Mouse (Mus musculus) frontal cortex, adult 2 months (tissue): Measurements from ENCODE around the gene Bok. TPM values are rescaled to one million over a fixed set of nuclear protein-coding genes. Genes with fewer than 3 reads are reported as not detected.
"Not testable (repeated sequence)": the region's sequence is repeated elsewhere in the genome, so short reads cannot be mapped to it uniquely, and the experiment has no call there.

ENCODE experiments used
- DNase-seq, 2 experiments: peaks; one replicate each; pipeline ENCODE4 v3.0.0; 2022; ENCODE audit warnings: low spot score in 1 of 2; ENCODE audit errors: extremely low spot score in 1 of 2
- polyA plus RNA-seq: library from polyadenylated mRNA; depleted of rRNA; stranded (reverse); fragments of >200 nt; gene quantifications from 2 replicates; pipeline ENCODE4 v1.2.3, GENCODE M21; 2012; rRNA removed

The Bok gene
- 48.4 and 53.9 TPM in 2 replicates for polyA plus RNA-seq

DNA sequence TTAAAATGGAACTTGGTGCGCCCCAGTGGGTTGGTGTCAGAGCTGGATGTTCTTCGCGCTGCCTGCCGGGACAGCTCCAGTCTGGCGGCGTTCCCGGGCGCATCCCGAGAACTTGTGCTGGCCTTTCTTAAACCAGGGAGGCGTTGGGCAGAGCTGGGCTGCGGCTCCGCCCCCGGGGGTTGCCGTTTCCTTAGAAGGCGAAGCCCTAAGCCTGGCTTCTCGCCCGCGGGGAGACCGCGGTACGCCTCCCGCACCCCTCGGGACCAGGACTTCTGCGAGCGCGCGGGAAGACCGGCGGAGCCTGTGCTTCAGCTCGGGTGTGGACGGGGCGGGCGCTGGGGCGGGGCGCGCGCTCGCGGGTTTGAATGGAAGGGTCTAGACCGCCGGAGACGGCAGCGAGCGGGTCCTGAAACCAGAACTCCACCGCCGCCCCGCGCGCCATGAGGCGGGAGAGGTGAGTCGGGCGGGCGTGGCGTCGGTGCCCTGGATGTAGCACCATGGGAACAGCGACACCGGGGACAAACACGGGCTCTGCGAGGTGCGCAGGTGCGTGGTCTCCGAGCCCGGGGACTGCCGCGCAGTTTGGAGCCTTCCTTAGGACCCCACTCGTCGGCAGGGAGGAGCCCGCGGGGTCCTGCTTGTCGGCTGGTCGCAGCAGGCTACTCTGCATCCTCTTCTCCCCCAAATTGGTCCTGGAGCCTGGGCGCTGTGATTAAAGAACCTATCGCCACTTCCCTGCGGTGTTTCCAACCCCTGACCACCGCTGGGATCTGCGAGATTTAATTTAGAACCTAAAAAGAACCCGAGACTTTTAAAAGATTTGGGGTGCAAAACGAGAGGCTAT lies at the start of gene Bok:
Bok (plus strand) TSS at position 260 of the 844 bp plus-strand sequence.
- peak in 1 of 2 experiments; percentile 71 for DNase-seq

DNA sequence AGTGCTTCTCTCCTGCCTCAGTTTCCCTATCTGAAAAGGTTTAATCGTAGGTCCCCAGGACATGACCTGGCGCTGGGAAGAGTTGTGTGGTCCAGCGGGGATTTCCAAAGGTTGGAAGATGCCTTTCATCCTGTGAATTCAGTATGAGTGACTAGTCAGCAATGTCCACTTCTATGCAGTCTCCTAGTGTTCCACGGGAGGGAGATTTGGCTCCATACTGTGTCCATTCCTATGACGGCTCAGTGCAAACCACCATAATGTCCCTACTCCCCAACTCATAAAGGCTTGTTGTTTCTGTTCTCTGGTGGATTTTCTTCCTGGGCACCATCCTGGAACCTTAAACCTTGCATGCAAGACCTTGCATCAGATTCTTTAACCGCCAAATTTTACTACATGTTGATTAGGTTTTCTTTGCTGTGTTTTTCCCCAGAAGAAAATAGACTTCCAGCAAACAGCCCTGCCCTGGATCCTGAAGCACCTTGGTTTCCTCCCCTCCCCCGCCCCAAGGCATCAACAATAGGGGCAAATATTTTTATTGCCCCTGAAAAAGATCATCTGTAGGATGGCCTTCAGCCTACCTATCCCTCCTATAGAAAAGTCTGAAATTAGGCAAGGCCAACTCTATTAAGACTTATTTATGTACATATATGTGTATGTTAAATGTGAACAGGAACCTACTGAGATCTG lies 49.1 kb upstream of the Bok start:
- DNase-seq = no peak

DNA sequence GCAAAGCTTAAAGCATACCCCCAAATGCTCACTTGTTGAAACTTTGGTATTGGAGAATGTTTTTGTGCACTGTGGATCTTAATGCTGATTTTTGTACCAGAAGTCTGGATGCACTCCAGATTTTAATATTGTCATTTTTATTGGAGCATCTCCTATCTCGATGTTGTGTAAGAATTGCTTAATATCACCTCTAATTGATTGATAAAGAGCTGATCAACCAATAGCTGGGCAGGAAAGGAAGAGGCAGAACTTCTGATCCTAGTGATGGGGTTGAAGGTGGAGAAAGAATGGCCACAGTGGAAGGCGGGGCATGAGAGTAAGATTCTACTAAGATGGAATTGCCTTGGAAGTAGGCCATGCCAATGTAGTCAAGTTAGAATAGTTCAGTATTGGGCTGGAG lies 43.5 kb upstream of the Bok start:
- DNase-seq = no peak

DNA sequence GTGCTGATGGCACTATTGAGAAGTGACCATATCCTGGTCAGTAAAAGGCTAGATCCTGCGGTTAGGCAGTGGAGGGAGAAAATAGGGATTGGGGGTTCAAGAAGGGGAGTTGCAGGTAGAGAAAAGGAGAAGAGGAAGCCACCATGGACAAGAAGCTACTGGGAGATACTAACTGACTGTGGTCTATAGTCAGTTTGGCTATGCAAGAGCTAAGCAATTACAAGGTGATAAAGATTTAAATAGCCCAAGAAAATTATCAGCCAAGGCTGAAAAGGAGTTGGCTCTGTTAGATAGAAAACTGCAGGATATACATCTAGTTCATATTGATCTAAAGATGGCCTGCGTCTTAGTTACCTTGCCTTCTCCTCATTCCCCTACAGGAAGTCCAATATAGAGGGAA lies 42.8 kb upstream of the Bok start:
- DNase-seq = no peak

DNA sequence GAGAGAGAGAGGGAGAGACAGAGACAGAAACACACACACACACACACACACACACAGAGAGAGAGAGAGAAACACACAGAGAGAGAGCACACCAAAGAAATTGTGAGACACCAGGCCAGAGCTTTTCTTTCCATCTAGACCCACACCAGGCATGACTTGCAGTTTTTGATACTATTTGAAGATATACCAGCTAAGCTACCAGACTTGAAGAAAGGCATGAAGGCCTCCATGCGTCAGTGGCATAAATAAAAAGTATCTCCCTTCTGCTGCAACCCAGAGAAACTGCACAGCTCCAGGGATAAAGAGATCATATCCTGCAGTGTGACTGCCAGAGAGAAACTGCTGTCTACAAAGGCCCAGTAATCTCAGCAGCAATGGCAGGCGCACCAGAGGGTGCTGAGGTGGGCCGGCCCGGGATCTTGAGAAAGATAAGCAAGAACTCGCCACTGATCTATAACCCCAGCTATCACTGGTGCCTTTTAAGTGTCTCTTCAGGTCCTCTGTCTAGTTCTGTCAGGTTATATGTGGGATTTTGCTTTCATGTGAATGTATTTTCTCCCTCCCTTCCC lies 35.8 kb upstream of the Bok start:
- no peak for DNase-seq

DNA sequence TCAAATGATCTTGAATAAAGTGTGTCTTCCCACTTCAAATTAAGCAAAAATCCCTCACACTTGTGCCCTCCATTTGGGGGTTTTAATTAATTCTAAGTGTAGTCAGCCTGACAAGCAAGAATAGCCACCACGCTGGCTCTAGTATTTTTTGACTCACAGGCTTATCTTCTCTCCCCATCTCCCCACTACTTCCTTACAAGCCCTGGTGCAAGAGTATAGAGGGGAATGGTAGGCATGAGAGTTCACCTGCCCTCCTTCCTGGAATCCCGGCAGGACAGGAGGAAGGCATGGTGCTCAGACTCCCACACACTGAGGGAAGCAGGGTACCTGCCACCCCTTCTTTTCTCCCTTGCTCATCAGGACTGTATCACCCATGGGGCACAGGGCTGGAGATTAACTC lies 31.2 kb upstream of the Bok start:
- no peak for DNase-seq

DNA sequence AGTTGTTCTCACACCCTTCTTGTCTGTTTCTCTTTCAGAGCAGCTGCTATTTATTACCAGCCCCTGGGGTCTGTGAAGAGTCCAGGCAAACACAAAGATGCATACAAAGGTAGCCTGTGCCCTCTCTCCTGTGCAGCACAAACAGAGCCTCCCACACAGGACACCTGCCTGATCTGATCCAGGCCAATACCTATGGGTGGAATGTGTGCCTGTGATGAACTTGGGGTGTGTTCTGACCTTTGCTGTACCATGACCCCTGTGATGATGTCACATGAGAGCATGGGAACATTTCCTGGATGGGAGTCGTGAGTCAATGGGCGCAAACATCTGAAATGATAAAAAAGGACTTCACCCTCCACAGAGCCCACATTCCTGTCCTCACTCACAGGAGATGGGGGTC lies 30.7 kb upstream of the Bok start:
- no peak for DNase-seq

DNA sequence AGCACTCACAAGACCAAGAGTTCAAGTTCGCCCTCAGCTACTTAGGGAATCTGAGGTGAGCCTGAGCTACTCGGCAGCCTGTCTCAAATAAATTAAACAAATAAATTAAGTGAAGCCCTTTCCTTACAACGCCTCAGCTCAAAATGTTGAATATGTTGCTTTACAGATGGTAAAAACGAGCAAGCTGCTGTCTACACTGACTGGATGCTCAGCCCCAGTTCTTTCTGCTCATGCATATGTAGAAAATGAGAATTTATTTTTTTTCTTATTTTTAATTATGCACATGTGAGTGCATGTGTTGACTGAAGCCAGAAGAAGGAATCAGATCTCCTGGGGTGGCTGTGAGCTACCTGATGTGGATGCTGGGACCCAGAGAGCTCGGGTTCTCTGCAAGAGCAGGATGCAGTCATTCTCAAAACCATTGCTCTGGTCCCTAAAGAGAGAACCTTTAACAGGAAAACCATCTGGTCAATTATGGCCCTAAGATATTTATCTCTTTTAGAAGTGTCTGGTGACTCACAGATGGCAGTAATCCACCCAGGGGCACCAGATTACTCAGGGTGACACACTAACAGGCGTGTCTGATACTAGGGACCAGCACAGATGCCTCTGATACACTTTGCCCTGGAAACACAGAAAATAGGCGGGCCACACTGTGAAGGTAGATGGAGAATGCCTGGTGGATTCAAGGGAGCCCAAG lies 29.0 kb upstream of the Bok start:
- no peak for DNase-seq

DNA sequence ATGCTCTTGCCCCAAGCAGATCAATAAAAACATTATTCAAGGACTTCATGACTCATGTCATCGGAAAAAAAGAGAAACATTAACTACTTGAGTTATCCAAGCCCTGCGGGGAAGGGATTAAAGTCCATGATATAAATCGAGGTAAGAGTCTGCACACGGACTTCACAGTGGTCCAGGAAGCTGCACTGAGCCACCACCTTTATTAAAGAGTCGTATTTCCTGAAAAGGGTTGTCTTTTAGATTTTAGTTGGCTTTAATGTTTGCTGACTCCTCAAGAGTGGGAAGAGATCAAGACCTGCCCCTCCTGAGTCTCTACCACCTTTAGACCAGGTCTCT lies 28.5 kb upstream of the Bok start:
- DNase-seq = no peak

DNA sequence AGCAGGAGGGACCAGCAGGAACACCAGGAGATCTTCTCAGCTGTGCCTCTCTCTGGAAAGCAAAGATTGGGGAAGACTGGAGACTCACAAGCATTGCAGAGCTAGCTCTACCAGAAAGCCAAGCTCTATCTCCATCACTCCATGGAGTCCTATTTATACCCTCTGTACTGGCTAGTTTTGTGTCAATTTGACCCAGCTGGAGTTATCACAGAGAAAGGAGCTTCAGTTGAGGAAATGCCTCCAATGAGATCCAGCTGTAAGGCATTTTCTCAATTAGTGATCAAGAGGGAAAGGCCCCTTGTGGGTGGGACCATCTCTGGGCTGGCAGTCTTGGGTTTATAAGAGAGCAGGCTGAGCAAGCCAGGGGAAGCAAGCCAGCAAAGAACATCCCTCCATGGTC lies 26.9 kb upstream of the Bok start, which contains the start of gene Stk25:
Stk25 (minus strand) TSS at position 101 of the 400 bp plus-strand sequence.
- not testable (repeated sequence) for DNase-seq

DNA sequence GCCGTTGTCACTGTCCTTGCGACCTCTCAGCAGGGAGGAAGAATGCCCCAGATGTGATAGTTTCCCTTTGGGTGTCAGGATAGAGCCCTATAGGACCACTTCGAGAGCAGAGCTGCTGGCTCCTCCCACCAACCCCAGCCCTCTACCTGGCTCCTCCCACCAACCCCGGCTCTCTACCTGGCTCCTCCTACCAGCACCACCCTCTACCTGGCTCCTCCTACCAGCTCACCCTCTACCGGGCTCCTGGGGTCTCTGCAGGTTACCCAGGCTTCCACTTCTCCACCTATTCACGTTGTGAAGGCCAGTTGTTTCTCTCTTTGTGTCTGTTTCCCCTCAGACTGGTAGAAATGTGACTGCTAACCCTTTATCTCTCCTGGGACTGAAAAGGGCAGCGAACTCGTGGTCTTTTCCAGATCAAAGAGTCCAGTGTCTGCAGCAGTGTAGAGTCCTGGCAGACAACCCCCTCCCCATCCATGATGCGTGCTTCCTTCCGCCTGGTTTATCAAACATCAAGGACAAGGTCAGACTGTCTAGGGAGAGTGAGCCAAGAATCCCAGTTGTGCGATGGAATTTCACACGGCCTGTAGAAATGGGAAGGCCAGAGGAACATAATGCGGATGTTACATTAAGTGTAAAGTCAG lies 17.6 kb upstream of the Bok start:
- DNase-seq = no peak

DNA sequence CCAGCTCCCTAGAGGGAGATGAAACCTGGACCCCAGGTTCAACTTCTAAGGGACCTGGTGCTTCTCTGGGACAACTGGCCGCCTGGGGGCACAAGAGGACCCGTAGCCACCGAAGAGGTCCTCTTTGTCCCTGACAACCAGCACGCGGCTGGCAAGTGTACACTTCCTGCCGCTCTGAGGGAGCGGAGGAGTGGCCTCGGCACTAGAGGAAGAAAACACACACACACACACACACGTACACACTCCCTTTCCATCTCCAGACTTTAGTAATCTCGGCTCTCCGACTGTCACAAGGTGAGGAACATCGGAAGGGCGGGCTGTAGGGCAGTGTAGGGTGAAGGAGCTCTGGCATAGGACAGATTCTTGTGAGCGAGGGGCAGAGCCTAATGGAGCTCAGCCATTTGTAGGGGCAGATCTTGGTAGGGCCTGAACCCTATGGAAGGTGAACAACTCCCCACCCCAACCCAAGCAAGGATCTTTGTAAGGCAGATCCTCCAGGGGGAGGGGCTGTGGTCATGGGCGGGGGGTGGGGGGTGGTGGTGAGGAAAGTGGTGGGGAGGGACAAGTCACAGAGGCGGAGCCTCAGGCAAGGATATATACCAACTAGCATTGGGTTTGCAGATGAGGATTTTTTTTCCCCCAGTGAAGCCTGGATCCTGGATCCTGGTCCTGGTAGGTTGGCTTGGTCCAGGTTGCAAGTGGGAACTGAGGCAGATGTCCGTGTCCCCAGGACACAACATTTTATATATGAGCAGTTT lies 16.5 kb upstream of the Bok start:
- DNase-seq = peak in 1 of 2 experiments; percentile 38

DNA sequence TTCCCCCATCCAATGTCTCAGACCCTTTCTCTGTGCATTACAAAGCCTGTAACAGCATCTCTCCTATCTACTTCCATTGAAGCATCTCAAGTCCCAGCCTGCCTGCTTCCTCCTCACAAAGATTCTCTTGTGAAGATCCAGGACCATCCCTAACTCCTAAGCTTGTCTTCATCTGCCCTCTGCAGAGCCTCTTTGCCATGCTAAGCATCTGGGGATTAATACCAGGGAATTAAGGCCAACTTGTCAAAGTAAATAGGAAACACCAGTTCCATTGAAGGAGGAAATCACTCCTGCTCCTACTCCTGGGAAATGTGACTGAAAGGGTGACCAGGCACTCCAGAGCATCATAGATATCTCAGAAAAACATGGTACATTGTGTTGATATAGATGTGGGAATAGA lies 15.5 kb upstream of the Bok start:
- no peak for DNase-seq

DNA sequence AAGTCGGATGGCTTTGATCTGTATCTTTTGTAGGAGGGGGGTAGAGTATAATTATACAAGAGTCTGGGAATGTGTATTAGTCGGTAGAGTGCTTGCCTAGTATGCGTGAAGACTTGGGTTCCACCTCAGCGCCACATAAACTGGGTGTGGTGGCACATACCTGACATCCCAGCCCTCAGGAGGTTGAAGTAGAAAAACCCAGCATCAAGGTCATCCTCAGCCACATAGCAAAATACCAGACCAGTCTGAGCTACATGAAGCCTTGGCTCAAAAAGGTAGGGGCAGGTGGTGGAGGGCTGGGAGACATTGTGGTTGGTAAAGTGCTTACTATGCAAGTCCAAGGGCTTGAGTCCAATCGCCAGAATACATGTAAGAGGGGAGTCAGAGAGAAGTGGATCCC lies 12.8 kb upstream of the Bok start:
- DNase-seq = no peak

DNA sequence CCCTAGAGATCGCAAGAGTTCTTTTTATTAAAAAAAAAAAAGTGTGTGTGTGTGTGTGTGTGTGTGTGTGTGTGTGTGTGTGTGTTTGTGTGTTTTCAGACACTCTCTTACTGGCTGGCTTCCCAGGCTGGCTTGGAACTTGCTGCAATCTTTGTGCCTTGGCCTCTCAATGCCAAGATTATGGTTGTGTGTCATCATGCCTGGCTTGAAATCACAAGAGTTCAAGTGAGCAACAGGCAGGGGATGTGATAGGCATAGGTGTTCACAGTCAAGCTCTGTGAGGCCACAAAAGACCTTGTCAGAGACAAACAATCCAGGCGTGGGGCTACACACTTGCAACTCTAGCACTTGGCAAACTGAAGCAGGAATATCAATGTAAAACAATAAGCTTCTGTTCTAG lies 7.1 kb upstream of the Bok start:
- no peak for DNase-seq

DNA sequence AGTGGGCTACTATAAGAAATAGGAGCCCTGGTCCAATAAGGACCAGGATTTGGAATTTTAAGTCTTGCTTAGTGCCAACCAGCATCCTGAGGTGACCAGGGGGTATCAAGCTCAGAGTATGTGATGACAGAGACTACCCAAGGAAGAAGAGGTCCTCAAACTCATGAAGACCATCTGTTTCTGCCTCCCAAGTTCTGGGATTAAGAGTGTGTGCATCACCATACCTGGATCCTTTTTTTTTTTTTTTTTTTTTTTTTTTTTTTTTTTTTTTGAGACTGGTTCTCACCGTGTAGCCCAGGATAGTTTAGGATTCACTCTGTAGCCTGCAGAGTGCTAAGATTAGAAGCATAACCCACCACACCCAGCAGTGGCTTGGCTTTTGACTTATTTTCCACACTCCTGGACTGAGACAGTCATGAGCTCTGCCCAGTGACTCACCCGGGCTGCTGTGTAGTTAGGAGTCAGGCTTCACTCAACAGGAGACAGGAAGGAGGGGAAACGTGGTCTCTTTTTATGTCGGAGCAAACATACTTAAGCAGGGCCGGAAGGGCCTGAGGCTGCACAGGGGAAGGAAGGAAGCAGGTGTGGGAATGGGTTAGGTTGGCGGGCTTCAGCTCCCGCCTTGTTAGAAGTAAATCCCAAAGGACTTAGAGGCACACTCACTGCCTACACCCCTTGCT lies 5.4 kb upstream of the Bok start:
- DNase-seq = no peak

DNA sequence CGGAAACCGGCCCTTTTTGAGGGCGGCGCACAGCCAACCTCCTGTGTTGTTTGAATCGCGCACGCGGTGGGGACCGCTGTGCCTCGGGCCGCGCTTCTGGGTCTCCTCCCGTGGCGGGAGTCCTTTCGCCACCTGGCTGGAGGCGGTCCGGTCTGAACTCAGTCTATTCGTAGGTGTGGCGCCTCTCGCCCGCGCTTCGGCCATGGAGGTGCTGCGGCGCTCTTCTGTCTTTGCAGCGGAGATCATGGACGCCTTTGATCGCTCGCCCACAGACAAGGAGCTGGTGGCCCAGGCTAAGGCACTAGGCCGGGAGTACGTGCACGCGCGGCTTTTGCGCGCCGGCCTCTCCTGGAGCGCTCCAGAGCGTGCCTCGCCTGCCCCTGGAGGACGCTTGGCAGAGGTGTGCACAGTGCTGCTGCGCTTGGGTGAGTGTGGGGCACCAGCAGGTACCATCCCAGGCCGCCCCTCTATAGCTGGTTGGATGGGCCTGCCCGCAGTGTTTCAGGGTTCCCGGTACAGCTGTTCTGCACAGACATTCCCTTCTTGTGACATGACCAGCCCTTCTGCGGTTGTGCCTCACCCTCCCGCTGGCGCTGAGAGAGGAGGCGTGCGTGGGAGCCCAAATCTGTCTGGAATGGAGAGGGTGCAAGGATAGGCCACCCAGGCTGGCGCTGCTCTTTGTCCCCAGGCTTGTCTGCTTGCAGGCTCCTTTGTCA lies 943 bp downstream of the Bok start:
- peak; percentile 36 to 67 for DNase-seq

DNA sequence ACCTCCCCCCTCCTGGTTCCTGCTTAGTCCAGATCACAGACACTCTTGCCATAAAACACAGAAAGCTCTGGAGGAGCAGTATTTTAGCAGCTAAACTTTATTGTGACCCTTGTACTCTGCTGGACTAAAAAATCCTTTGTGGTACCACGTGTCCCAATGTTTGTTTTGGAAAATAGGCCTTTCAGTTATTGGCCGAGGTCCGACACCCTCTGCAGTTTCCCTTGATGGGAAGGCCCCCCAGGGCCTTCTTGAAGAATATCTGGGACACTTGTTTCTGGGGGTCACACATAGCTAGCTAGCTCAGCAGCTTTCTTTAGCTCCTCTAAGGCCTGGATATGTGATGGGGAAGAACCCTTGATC lies 1.5 kb downstream of the Bok start:
- DNase-seq = no peak

DNA sequence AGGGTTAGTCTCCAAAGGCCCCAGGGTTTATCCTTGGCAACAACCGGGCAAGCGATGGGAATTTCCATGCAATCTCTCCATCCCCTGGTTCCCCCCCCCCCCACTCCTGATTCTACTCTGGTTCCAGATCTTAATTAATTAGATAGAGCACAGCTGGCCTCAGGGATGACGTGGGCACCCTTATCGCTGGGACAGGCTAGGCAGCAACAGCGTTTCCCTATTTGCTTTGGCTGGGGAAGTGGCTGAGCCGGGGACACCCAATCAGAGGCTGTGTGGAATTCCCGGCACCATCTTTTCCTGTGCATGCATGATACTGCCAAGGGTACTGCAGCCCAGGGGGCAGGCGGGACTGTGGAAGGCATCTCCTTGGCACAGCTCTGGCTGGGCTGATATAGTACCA lies 2.7 kb downstream of the Bok start:
- DNase-seq = no peak
